Mouse (Mus musculus): ENCODE measurements at regions not wholly inside any gene's neighbourhood (a gene's known extent, or its start where the extent isn't known, plus 50 kb on each side); places are given as distances from the start of the nearest gene placed in this dataset.

- peak; percentile 89 for TF ChIP-seq CTCF (IDR thresholded peaks at IDR 0.05)
- TF ChIP-seq EP300 (IDR thresholded peaks at IDR 0.05), result no peak
Observed at GRCm38 (mm10) chr15:88247974-88248625, 352.0 kb upstream of the Zdhhc25 start.

Data from lung, postnatal 0 days (tissue).